Mouse (Mus musculus): ENCODE measurements at regions not wholly inside any gene's neighbourhood (a gene's known extent, or its start where the extent isn't known, plus 50 kb on each side); places are given as distances from the start of the nearest gene placed in this dataset.

DNA sequence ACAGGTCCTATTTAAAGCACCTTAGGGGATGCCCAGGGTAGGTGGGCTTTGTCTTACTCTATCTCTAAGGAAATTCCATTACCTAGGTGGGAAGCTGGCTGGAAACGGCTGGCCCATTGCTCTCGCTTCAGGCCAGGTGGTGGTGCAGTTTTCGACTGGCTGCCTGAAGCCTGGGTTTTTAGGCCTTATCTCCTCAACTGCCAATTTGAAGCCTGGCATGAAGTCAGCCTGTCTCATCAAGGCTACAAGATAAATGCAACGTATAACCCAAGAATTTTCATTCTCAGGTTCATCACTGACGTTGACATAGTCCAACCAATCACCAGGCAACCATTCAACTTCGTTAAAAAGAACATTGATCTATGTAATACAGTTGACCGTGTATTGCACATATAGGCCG lies 417.3 kb upstream of the Gm6657 start:
- no peak for DNase-seq (ENCODE audit: low spot score in 2 of 2)

DNA sequence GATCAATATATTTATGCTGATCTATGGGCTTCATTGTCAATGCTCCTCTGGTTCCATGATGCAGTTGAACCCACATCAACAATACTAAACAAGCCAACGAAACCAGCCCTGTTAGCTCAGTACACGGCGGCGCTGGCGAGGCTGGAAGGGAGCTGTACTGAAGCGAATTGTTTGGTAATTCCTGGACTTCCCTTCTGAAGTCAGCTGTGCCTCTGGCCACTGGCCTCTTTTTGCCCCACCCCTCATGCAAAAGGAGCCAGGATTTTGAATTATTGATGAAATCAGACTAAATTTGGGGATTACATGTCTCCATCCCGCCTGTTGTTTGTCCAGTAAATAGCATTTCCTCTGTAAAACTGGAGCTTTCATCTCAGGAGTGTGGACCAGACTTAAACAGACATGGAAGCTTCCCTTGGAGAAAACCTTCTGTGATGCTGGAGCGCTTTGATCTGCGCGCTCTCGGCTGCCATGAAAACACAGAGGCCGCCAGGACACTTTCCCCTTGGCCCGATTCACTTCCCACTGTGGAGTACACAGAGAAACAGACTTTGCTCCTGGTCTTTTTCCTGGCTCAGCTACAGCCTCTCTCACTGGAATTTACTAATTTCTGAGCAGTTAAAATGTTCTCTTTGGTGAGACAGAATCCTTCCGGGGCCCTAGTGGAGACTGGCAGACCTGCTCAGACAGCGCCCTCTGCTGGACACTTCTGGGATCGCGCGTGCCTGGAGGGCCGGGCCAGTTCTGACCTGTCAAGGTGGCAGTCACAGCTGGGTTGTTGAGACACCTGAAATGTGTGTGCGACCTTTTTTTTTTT lies 412.9 kb upstream of the Gm6657 start:
- peak; percentile 69 to 88 for DNase-seq (ENCODE audit: low spot score in 2 of 2)

DNA sequence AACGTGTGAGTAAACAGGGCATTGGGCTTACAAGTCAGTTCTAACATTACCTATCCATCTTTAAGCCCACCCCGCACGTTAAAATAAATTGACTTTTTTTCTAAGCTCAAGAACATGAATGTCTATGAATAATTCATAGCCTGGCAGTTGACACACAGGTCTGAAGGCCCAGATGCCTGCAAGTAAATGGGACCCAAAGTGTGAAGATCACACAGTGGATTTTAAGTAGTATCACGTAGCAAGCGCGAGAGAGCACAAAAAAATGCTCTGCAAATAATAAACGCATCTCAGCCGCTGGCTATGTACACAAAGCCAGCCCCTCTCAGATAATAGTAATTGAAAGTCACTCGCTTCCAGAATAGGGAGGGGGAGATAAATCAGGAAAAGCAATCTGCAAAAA lies 410.1 kb upstream of the Gm6657 start:
- DNase-seq (ENCODE audit: low spot score in 2 of 2), result no peak

DNA sequence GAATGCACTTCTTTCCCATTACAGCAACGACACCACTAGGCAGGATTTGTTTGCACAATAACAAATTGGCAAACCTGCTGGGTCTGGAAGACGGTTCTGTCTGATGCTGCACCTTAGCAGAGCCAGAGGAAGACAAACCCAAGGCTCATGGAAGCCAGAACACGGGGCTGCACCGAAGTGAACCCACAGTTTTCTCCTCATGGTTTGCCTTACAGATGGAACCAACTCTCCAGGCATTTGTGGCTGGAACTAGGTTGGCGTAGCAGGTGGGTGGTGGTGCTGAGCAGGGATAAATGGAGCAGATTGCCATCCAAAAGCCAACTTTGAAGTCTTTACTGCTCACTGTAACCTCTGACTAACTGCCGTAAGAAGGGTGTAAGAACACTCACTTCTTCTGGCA lies 408.4 kb upstream of the Gm6657 start:
- peak; percentile 32 to 49 for DNase-seq (ENCODE audit: low spot score in 2 of 2)

DNA sequence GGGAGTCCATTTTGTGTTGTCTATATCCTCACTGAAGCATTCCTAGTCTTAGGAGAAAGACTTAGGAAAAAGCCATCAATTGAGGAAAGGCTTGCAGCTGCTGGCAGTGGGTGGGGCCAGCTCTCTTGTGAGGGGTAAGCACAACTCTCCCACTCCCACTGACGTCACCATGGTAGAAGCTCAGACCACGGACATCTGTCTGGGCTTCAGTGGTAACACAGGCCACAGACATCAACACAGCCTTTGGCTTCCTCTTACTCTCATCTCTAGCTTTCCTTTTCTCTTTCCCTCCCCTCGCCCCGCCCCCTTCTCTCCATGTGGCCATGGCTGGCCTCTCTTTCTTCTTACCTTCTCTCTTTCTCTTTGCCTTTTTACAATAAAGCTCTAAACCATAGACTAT lies 407.4 kb upstream of the Gm6657 start:
- no peak for DNase-seq (ENCODE audit: low spot score in 2 of 2)

DNA sequence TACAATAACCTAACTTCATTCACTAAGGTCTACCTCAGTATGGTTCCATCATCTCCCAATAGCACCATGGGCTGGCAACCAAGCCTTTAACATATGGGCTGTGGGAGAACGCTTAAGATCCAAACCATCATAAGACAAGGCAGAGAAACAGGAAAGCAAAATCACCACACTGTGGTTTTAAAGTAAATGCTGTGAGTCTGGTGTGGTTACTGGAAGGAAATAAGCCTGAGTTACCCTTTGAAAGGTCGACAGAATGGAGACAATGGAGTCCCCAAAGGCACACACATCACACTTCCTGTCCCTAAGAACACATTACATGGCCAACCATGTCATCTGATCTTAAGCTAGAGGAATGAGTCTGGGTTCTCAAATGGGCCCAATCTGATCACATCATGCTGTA lies 405.8 kb upstream of the Gm6657 start:
- no peak for DNase-seq (ENCODE audit: low spot score in 2 of 2)

DNA sequence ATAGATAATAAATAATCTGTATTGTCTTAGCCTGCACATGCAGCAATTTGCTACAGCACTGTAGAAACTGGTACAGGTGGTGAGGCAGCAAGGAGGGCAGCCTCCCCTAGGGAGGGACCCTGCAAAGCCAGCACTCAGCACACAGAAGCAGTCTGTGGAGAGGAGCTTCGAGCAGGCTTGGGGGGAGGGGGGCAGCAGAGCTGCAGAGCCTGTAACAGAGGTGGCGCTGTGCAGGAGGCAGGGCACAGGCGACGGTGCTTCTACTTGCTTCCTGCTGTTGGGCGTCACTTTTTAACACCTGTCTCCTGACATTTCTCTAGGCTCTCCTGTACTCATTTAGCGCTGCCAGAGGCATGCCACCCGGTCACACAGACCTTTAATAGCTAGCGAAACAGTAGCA lies 404.6 kb upstream of the Gm6657 start:
- DNase-seq (ENCODE audit: low spot score in 2 of 2), result no peak

DNA sequence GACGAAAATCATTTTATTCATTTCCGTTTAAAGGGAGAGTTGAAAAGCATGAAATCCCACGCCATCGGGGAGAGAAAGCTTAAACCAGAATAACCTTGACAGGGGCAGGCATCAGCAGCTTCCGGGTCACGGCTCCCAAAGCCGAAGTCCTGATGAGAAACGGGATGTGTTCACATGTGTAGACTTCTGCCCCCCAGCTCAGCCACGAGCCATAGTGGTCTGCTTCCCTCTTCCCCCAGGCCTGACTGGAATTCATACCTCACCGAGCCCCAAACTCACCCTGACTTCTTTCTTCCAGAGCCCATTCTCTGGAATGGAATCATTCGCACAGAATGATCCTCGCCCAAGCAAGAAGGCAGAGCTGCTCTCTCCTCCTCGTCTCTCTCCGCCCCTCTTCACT lies 404.2 kb upstream of the Gm6657 start:
- DNase-seq (ENCODE audit: low spot score in 2 of 2), result no peak

DNA sequence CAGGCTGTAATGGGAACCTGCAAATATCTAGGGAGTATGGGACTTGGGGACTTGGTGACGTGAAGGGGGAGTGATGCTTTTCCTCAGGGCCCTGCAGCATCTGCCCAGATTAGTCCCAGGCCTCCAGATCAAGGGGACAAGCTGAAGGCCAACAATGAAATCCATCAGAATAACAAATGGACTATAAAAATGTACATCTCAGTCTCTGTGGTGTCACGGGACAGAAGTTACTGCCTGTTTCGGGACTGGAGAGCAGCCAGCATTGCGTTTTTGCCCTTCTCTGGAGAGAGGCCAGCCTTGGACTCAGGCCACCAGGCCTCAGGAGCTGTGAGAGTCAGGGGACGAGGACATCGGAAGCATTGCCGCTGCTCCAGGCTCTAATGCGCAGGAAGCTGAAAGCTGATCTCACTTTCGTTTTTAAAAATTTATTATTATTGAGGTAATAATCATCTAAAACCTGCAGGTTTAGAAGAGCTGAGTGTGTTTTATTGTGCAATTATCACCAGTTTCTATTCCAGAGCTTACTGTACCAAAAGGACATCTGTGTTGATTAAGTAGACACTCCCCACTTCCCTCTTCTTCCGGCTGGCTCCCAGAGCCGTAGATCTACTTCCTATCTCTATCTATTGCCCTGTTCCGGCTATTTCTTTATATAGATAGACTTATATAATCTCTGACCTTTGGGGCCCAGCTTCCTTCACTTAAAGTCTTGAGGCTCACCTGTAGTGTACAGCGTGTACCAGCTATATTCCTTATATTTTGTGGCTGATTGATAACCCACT lies 403.0 kb upstream of the Gm6657 start:
- DNase-seq (ENCODE audit: low spot score in 2 of 2), result no peak

DNA sequence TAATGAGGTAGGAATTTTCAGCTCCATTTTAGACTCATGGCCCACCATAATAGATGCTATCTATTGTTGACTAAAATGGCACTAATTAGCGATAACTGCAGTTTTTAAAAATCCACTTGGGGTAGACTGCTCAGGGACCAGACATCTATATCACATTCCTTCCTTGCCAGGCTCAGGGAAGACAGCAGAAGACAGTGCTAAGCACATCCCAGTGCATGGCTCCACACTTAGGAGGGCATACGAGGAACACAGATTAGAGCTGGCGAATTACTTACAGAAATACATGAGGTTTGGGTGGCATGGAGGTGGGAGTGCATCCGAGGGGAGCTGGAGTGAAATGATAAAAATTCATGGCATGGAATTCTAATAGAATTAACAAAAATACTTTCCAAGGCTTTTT lies 395.5 kb upstream of the Gm6657 start:
- DNase-seq (ENCODE audit: low spot score in 2 of 2), result no peak

DNA sequence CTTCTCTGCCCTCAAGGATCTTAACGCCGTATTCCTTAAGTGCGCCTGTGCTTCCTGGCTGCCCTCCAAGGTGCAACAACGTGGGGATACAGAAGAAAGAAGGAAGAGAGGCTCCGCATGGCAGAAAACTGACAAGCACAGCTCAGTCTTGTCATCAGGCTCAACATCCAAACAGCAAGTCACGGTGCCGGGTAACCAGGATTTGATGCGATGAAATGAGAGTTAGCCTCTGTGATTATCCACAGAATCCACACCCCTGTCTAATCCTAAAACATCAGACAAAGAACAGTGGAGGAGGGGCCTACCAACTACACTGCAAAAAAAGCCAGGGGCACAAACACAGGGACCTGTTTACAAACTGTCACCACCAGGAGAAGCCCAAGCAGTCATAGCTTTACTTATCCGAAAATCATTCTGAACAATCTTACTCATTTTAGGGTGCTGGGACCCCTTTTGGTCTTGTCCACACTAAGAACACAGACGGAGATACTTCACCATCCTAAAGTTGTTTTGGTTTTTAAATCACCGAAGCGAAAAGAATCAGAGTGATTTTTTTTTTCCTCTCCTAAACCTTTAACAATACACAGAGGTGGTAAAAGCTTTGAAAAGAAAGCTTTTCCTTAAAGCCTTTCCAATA lies 394.8 kb upstream of the Gm6657 start:
- no peak for DNase-seq (ENCODE audit: low spot score in 2 of 2)

DNA sequence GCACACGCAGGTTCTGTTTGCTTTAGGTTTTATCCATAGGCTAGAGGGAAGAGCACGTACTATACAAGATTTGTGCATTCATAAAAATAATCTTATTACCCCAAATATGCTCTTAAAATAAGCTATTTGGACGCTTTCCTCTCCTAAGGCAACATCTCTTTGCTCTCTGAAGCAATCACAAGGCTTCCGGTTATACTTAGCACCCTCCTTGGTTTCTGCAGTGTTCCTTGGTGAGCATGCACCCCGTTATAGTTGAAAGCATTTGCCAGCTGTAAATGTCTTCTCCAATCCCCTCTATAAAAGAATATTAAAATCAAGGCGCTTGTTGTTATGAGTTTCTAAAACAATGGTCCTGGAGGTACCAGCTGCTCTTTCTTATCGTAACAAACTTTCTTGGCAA lies 386.4 kb upstream of the Gm6657 start:
- no peak for DNase-seq (ENCODE audit: low spot score in 2 of 2)

DNA sequence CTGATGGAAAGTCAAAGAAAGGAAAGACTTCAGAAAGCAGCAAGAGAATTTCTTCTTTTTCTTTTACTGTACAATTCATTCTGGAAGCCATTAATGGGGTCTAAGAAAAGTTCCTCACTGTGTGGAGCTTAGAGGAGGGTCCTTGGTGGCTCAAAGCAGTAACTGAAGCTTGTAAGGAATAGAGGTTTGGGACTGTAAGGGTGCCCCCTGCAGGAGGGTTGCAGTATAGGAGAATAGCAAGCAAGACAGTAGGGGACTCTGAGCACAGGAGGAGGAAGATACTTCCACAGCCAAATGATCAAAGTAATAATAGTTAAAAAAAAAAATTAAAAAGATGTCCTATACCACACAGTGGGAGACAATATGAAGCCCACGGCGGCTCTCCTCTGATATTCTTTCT lies 382.8 kb upstream of the Gm6657 start:
- DNase-seq (ENCODE audit: low spot score in 2 of 2), result no peak

DNA sequence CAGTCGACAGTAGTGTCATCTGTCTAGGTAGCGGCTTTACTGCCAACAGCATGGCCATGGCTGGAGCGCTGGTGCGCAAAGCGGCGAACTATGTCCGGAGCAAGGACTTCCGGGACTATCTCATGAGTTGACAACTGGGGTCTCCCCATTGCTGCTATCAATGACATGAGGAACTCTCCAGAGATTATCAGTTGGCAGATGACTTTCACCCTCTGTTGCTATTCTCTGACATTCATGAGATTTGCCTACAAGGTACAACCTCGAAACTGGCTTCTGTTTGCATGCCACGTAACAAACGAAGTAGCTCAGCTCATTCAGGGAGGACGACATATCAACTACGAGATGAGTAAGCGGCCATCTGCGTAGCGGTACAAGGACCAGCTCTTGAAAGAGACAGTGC lies 374.6 kb upstream of the Gm6657 start:
- no peak for DNase-seq (ENCODE audit: low spot score in 2 of 2)

DNA sequence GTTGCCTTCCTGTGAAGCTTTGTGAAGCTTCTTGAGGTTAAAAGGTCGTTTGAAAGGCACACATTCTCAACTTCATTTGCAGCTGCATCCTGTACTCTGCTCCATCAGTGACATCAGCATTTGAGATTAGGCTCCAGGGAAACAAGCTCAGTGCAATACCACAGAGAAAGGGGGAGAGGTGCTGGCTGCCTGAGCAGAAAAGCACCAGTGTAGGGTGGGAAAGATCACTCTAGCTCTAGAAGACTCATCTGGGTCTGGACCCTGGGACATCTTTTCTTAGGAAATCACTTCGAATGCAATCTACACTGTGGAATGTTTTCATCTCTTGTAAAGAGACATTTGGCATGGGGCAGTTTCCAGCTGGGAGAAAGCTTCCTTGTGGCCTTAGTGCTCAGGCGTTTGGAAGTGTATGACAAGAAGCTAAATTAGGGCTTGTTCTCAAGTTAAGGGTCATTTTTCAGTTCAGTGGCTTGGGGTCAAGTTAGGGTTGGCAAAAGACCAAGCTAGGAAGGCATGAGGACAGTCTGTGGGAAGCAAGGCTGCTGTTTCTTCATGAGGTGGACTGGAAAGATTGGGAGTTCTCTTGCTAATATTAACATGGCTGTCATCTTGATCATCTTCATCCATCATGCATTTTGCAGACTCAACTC lies 370.5 kb upstream of the Gm6657 start:
- DNase-seq (ENCODE audit: low spot score in 2 of 2), result no peak

DNA sequence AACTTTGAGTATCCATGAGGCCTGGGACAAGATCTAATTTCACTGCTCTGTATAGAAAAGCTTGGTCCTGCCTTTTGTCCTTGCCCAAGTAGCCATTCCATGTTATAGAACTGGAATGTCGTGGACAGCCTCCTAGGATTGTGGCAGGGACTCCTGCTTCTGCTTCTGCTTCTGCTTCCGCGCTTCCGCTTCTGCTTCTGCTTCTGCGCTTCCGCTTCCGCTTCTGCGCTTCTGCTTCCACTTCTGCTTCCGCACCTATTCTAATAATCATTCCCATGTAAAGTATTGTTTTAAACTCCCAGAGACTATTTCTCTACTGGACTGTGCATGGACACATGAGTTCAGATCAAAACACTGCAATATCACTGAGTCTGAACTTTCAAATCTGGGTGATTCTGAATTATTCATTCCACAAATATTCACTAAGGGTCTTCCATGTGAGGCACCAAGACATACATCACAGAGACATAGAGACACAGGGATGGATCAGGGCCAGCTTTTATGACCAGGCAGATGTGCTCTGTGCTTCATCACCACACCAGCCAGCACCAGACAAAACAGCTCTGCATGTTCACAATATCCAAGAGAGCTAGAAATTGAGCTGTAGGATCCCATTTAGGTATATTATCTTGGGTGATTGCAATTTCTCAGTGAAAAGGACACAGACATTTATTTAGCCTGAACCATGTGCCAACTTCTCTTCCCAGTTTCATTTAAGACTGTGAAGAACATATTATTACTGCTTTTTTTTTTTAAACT lies 360.5 kb upstream of the Gm6657 start:
- DNase-seq (ENCODE audit: low spot score in 2 of 2), result no peak

DNA sequence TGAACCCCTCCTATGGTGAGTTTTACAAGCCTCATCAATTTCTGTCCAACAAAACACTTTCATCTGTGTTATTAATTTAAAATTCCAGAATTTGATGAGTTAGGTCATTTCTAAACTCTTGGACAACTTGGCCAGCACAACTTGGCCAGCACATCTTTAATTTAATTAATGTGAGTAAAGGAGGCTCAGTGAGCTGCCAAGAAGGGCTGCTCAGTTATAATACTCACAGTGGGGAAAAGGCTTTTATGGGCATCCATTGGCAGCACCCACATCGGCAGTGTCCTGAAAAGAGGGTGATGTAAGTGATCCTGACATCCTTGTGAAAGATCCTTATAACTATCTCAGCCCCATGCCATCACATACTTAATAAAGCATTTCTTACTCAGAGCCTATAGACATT lies 359.2 kb upstream of the Gm6657 start:
- DNase-seq (ENCODE audit: low spot score in 2 of 2), result no peak

DNA sequence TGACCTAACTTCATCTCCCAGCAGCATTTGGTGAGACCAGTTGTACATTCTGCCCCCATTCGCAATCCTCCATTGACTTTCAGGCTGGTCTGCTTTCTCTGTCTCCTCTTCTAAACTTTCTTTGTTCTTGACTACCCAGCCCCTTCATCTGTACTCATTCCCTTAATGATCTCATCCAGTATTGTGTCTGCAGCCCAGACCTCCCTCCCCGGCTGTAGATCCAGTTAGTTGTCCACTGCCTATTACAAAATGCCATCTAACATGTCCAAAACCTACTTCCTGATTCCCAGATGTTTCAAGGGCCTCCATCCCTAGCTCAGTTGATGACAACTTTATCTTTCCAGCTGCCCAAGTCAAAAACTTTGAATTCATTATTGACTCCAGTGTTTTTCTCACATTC lies 357.8 kb upstream of the Gm6657 start:
- no peak for DNase-seq (ENCODE audit: low spot score in 2 of 2)

DNA sequence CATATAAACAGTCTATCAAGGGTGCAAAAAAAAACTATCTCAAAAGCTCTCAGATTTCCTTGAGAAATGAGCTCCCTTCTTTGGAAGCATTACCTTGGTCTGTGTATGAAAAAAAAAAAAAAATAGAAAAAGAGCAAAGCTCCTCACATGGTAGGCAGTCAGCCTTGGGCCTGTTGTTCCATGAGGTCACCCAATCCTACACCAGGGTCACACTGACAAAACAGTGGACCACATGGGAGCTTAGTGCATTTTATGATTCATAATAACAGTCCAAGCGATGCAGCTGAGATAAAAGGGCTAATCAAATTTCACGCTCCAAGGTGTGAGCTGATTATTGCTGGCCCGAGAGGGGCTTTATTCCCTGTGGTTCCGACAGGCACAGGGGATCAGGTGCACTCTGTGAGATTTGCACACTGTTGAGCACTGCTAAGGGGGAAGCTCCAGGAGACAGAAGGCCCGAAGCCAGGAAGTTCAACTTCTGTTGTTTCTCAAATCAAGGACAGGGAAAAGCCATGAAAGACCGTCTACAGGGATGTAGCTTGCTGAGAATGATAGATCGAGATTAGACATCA lies 352.1 kb upstream of the Gm6657 start:
- no peak for DNase-seq (ENCODE audit: low spot score in 2 of 2)

DNA sequence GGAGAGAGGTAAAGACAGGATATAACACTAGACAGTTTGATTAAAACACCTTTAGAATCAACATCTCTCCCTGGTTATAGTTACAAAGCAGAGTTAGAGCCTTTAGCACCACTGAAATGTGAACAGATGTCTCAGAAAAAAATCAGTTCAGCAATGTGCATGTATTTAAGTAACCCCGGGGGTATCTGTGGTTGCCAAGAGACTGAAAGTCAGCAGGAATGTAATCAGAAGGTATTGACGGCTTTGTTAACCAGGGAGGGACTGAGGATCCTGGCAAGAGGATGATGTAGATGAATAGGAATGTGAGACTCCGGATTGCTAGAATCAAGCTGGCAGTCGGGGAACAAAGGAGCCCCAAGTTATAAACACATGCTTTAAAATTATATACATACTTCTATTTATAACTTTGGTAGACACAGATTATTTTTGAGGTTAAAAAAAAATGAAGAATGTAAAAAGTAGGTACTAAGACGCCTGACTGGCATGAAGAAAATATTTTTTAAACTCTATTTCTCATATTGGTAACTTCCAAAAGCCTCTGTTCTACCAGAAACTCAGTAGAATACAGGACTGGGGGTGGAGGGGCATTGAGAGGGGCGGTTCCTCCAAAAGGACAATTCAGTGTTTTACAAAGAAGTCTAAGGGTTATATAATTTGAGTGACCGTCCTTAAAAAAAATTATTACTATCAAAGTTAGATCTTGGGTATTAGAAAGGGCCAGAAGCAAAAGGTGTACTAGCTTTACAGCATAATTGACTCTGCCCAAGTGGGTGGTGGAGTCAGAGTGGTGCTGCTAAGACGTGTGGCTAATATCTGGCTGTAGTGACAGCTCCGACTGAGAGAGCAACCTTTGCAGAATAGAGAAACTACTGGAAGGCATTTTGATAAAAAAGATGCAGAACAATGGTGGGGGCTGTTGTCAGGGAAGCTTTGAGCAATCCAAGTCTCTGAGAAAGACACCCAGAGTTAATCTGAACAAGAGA lies 341.2 kb upstream of the Gm6657 start:
- no peak for DNase-seq (ENCODE audit: low spot score in 2 of 2)
